Mouse (Mus musculus) embryonic facial prominence, embryonic 13.5 days (tissue): ENCODE measurements around the gene Gimap3. TPM values are rescaled to one million over a fixed set of nuclear protein-coding genes. Genes with fewer than 3 reads are reported as not detected.

ENCODE experiments used
- ATAC-seq: fragments of 200-750 bp; cut with Nextera tagmentation; 2 replicates; pipeline ENCODE4 v1.8.0; 2017; ENCODE audit warnings: low read depth; ENCODE audit not compliant: insufficient number of reproducible peaks, insufficient read depth, low FRiP score, low TSS enrichment
- H3K27ac ChIP-seq: fragments of 300-500 bp; sonication (generic); 2 replicates; pipeline ENCODE4 v1.5.1; 2015; ENCODE audit warnings: moderate library complexity, mild to moderate bottlenecking, inconsistent platforms
- H3K27me3 ChIP-seq: fragments of 300-500 bp; sonication (generic); 2 replicates; pipeline ENCODE4 v1.6.1; 2015; ENCODE audit warnings: mild to moderate bottlenecking, inconsistent platforms
- H3K36me3 ChIP-seq: fragments of 300-500 bp; sonication (generic); 2 replicates; pipeline ENCODE4 v1.6.1; 2015; ENCODE audit warnings: mild to moderate bottlenecking, inconsistent platforms
- H3K4me1 ChIP-seq: fragments of 300-500 bp; sonication (generic); 2 replicates; pipeline ENCODE4 v1.6.1; 2015; ENCODE audit warnings: inconsistent platforms
- H3K4me2 ChIP-seq: fragments of 300-500 bp; sonication (generic); 2 replicates; pipeline ENCODE4 v1.6.1; 2015; ENCODE audit warnings: moderate library complexity, mild to moderate bottlenecking, inconsistent platforms
- H3K4me3 ChIP-seq: fragments of 300-500 bp; sonication (generic); 2 replicates; pipeline ENCODE4 v1.5.1; 2015; ENCODE audit warnings: mild to moderate bottlenecking, inconsistent platforms
- H3K9ac ChIP-seq: fragments of 300-500 bp; sonication (generic); 2 replicates; pipeline ENCODE4 v1.6.1; 2015; ENCODE audit warnings: mild to moderate bottlenecking, inconsistent platforms
- H3K9me3 ChIP-seq: fragments of 300-500 bp; sonication (generic); 2 replicates; pipeline ENCODE4 v1.6.1; 2016; ENCODE audit warnings: inconsistent platforms
- WGBS: fragments of 180-500 bp; shearing (Covaris S2); methylation state at CpG from one replicate; pipeline ENCODE4 v1.1.7; 2015; ENCODE audit warnings: mixed read lengths; 5-methylcytosine and 5-hydroxymethylcytosine counted together
- polyA plus RNA-seq: library from polyadenylated mRNA; unstranded; fragments of >200 nt; fragmentation: Nextera tagmentation; extraction: Ambion mirVana; gene quantifications from 2 replicates; pipeline ENCODE4 v1.2.1, GENCODE M21; 2015

Gimap3 gene
- not detected in 2 replicates for polyA plus RNA-seq

GRCm38 (mm10) chr6:48770696-48771095 is at the start of gene Gimap3:
TSS of gene Gimap3 (minus strand) at chr6:48770851.
- H3K9me3 ChIP-seq = no peaks in the 10 kb centered on the region
- no peaks in the 10 kb centered on the region for H3K27me3 ChIP-seq
- H3K36me3 ChIP-seq = no peaks in the 10 kb centered on the region
- no peak within 1 kb of the TSS for H3K4me3 ChIP-seq
- H3K27ac ChIP-seq = no peak within 1 kb of the TSS
- no peaks in the 10 kb centered on the region for H3K4me1 ChIP-seq
- no peak for ATAC-seq
- H3K9ac ChIP-seq = no peak within 1 kb of the TSS
- no peak within 1 kb of the TSS for H3K4me2 ChIP-seq
- WGBS = 86% methylated on average over 3 of the region's 3 CpGs

GRCm38 (mm10) chr6:48817815-48818214 is 47.2 kb upstream of the Gimap3 start:
- Histone ChIP-seq H3K9me3 (no peaks in the 10 kb centered on the region), H3K27ac (no peak overlapping the region), H3K4me2 (no peak overlapping the region), H3K27me3 (no peaks in the 10 kb centered on the region), H3K9ac (no peak overlapping the region), H3K36me3 (no peaks in the 10 kb centered on the region), H3K4me1 (no peaks in the 10 kb centered on the region), H3K4me3 (no peak overlapping the region)
- 4% methylated on average over 6 of the region's 6 CpGs for WGBS
- ATAC-seq = no peak

- Histone ChIP-seq H3K9ac (no peak overlapping the region), H3K9me3 (no peaks in the 10 kb centered on the region)
- no peak for ATAC-seq
These were observed 44.4 kb upstream of the Gimap3 start for GRCm38 (mm10) chr6:48815013-48815412.

GRCm38 (mm10) chr6:48809494-48810219 is 39.0 kb upstream of the Gimap3 start:
- 62% methylated on average over 3 of the region's 3 CpGs for WGBS
- no peak overlapping the region for H3K27ac ChIP-seq

More at GRCm38 (mm10) chr6:48815013-48815412, 44.4 kb upstream of the Gimap3 start:
- Histone ChIP-seq H3K36me3 (no peaks in the 10 kb centered on the region), H3K27ac (no peak overlapping the region), H3K4me1 (no peaks in the 10 kb centered on the region), H3K27me3 (no peaks in the 10 kb centered on the region), H3K4me2 (no peak overlapping the region), H3K4me3 (no peak overlapping the region)

GRCm38 (mm10) chr6:48806746-48807145 is 36.1 kb upstream of the Gimap3 start:
- Histone ChIP-seq H3K27ac (no peak overlapping the region), H3K27me3 (no peaks in the 10 kb centered on the region), H3K9ac (no peak overlapping the region), H3K4me1 (no peaks in the 10 kb centered on the region), H3K36me3 (no peaks in the 10 kb centered on the region), H3K4me2 (no peak overlapping the region), H3K4me3 (no peak overlapping the region), H3K9me3 (no peaks in the 10 kb centered on the region; the same call in 1 of the 2 replicates)
- ATAC-seq = no peak
- WGBS = 79% methylated on average over 3 of the region's 3 CpGs

More at GRCm38 (mm10) chr6:48809494-48810219, 39.0 kb upstream of the Gimap3 start:
- ATAC-seq = no peak
- no peak overlapping the region for H3K4me3 ChIP-seq
- H3K4me2 ChIP-seq = no peak overlapping the region
- H3K9ac ChIP-seq = no peak overlapping the region
- H3K9me3 ChIP-seq = no peaks in the 10 kb centered on the region; the same call in 1 of the 2 replicates
- no peaks in the 10 kb centered on the region for H3K4me1 ChIP-seq
- no peaks in the 10 kb centered on the region for H3K36me3 ChIP-seq
- H3K27me3 ChIP-seq = no peaks in the 10 kb centered on the region

- WGBS = 84% methylated on average over 5 of the region's 5 CpGs
- H3K4me2 ChIP-seq = no peak overlapping the region
These were observed 33.7 kb upstream of the Gimap3 start for GRCm38 (mm10) chr6:48804346-48804745.

GRCm38 (mm10) chr6:48803406-48804051 is 32.9 kb upstream of the Gimap3 start:
- Histone ChIP-seq H3K4me1 (no peaks in the 10 kb centered on the region), H3K27ac (no peak overlapping the region), H3K4me3 (no peak overlapping the region), H3K9ac (no peak overlapping the region), H3K36me3 (no peaks in the 10 kb centered on the region), H3K4me2 (no peak overlapping the region), H3K27me3 (no peaks in the 10 kb centered on the region), H3K9me3 (no peaks in the 10 kb centered on the region; the same call in 1 of the 2 replicates)
- ATAC-seq = no peak

More at GRCm38 (mm10) chr6:48804346-48804745, 33.7 kb upstream of the Gimap3 start:
- Histone ChIP-seq H3K27ac (no peak overlapping the region), H3K9me3 (no peaks in the 10 kb centered on the region; the same call in 1 of the 2 replicates), H3K4me1 (no peaks in the 10 kb centered on the region), H3K36me3 (no peaks in the 10 kb centered on the region), H3K4me3 (no peak overlapping the region), H3K9ac (no peak overlapping the region), H3K27me3 (no peaks in the 10 kb centered on the region)
- no peak for ATAC-seq

GRCm38 (mm10) chr6:48801897-48802296 is 31.2 kb upstream of the Gimap3 start:
- Histone ChIP-seq H3K9me3 (no peaks in the 10 kb centered on the region; the same call in 1 of the 2 replicates), H3K9ac (no peak overlapping the region), H3K4me3 (no peak overlapping the region), H3K27ac (no peak overlapping the region), H3K4me2 (no peak overlapping the region), H3K27me3 (no peaks in the 10 kb centered on the region), H3K4me1 (no peaks in the 10 kb centered on the region), H3K36me3 (no peaks in the 10 kb centered on the region)
- ATAC-seq = no peak
- WGBS = 87% methylated on average over 1 of the region's 1 CpGs

- Histone ChIP-seq H3K4me1 (no peaks in the 10 kb centered on the region), H3K9me3 (no peaks in the 10 kb centered on the region), H3K36me3 (no peaks in the 10 kb centered on the region), H3K27me3 (no peaks in the 10 kb centered on the region), H3K4me2 (no peak overlapping the region), H3K9ac (no peak overlapping the region), H3K4me3 (no peak overlapping the region), H3K27ac (no peak overlapping the region)
- WGBS = 73% methylated on average over 2 of the region's 2 CpGs
- no peak for ATAC-seq
These were observed 17.2 kb upstream of the Gimap3 start for GRCm38 (mm10) chr6:48787867-48788266.

- Histone ChIP-seq H3K4me1 (no peaks in the 10 kb centered on the region), H3K4me3 (no peak overlapping the region), H3K9me3 (no peaks in the 10 kb centered on the region), H3K9ac (no peak overlapping the region), H3K27ac (no peak overlapping the region), H3K36me3 (no peaks in the 10 kb centered on the region), H3K4me2 (no peak overlapping the region), H3K27me3 (no peaks in the 10 kb centered on the region)
- no peak for ATAC-seq
- WGBS = 73% methylated on average over 2 of the region's 2 CpGs
These were observed 14.9 kb upstream of the Gimap3 start for GRCm38 (mm10) chr6:48785601-48786000.

- H3K4me1 ChIP-seq = no peaks in the 10 kb centered on the region
- no peaks in the 10 kb centered on the region for H3K36me3 ChIP-seq
- ATAC-seq = no peak
- no peak overlapping the region for H3K4me3 ChIP-seq
- no peaks in the 10 kb centered on the region for H3K27me3 ChIP-seq
- no peak overlapping the region for H3K9ac ChIP-seq
- no peak overlapping the region for H3K4me2 ChIP-seq
- H3K27ac ChIP-seq = no peak overlapping the region
- whole genome bisulfite sequencing = 69% methylated on average over 1 of the region's 1 CpGs
- H3K9me3 ChIP-seq = no peaks in the 10 kb centered on the region
These were observed 14.5 kb upstream of the Gimap3 start for GRCm38 (mm10) chr6:48785189-48785588.

- Histone ChIP-seq H3K4me3 (no peak overlapping the region), H3K4me2 (no peak overlapping the region), H3K27me3 (no peaks in the 10 kb centered on the region), H3K27ac (no peak overlapping the region), H3K4me1 (no peaks in the 10 kb centered on the region), H3K9me3 (no peaks in the 10 kb centered on the region; the same call in 1 of the 2 replicates), H3K9ac (no peak overlapping the region), H3K36me3 (no peaks in the 10 kb centered on the region)
- WGBS = 89% methylated on average over 1 of the region's 1 CpGs
- ATAC-seq = no peak
These were observed 13.8 kb upstream of the Gimap3 start for GRCm38 (mm10) chr6:48784406-48784805.
